Mouse (Mus musculus): ENCODE measurements around the gene Pirb. TPM values are rescaled to one million over a fixed set of nuclear protein-coding genes. Genes with fewer than 3 reads are reported as not detected.

Pirb gene
- polyA plus RNA-seq, 1 experiment from 2014 or later: 1.1 TPM

DNA sequence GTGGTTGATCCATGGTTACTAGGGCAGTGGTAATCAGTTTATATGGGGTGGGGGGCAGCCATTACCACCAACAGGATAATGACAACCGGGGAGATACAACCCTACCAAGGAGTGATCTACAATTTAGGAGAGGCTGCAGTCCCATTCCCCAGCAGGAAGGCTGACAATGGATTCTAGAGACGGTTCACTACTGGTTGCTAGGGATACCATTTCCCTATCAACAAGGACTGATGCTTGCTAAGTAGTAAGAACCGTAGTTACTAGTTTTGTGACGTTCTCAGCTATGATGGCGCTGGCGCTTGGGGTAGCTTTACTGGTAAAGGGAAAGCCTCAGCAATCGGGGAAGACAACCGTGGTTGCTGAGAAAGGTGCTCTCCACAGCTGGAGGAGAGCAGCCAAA lies 35.5 kb downstream of the Pirb start:
- H3K27me3 ChIP-seq (replicated peaks): no peaks in the 10 kb centered on the region
- no peak overlapping the region for H3K27ac ChIP-seq
- no peak overlapping the region for H3K9ac ChIP-seq
- H3K36me3 ChIP-seq: peaks cover 14% of the 10 kb centered on the region; the same call in 1 of the 2 replicates
- no peak overlapping the region for H3K4me2 ChIP-seq (replicated peaks)
- H3K9me3 ChIP-seq: no peaks in the 10 kb centered on the region
- no peaks in the 10 kb centered on the region for H3K4me1 ChIP-seq (replicated peaks)
- WGBS: 89% methylated on average over 8 of the region's 8 CpGs
- H3K4me3 ChIP-seq (replicated peaks): no peak overlapping the region
- no peak for ATAC-seq

GRCm38 (mm10) chr7:3683908-3684550 lies 36.2 kb downstream of the Pirb start:
- no peaks in the 10 kb centered on the region for H3K27me3 ChIP-seq (replicated peaks)
- WGBS: 84% methylated on average over 10 of the region's 10 CpGs
- H3K36me3 ChIP-seq: peaks cover 14% of the 10 kb centered on the region; the same call in 1 of the 2 replicates
- no peaks in the 10 kb centered on the region for H3K4me1 ChIP-seq (replicated peaks)
- H3K27ac ChIP-seq: no peak overlapping the region
- no peak overlapping the region for H3K4me2 ChIP-seq (replicated peaks)
- H3K4me3 ChIP-seq (replicated peaks): no peak overlapping the region
- H3K9me3 ChIP-seq: no peaks in the 10 kb centered on the region
- H3K9ac ChIP-seq: no peak overlapping the region
- no peak for ATAC-seq

GRCm38 (mm10) chr7:3677342-3677741 lies 42.8 kb downstream of the Pirb start, which contains the start of gene Tmc4:
Gene Tmc4 (minus strand): TSS chr7:3677553.
- ATAC-seq: peak; percentile 88
- 0 out of 2 replicates have a peak, but pooled peaks cover 2% of the 10 kb centered on the region for H3K36me3 ChIP-seq
- H3K27ac ChIP-seq: peak within 1 kb of the TSS; percentile 71
- peak within 1 kb of the TSS; percentile 39 for H3K4me3 ChIP-seq (replicated peaks)
- no peaks in the 10 kb centered on the region for H3K9me3 ChIP-seq
- peak within 1 kb of the TSS; percentile 49 for H3K9ac ChIP-seq
- 47% methylated on average over 9 of the region's 9 CpGs for WGBS
- no peaks in the 10 kb centered on the region for H3K4me1 ChIP-seq (replicated peaks)
- H3K27me3 ChIP-seq (replicated peaks): no peaks in the 10 kb centered on the region
- peak within 1 kb of the TSS; percentile 55 for H3K4me2 ChIP-seq (replicated peaks)

- H3K36me3 ChIP-seq: 0 out of 2 replicates have a peak, but pooled peaks cover 2% of the 10 kb centered on the region
- no peaks in the 10 kb centered on the region for H3K4me1 ChIP-seq (replicated peaks)
- H3K9me3 ChIP-seq: no peaks in the 10 kb centered on the region
- 67% methylated on average over 12 of the region's 12 CpGs for WGBS
- peak overlapping the region; percentile 55 for H3K4me2 ChIP-seq (replicated peaks)
- H3K9ac ChIP-seq: peak overlapping the region; percentile 49
- H3K4me3 ChIP-seq (replicated peaks): peak overlapping the region; percentile 39
- H3K27ac ChIP-seq: peak overlapping the region; percentile 62
- peak; percentile 60 for ATAC-seq
- no peaks in the 10 kb centered on the region for H3K27me3 ChIP-seq (replicated peaks)
Measured at GRCm38 (mm10) chr7:3676371-3676770, 43.8 kb downstream of the Pirb start.

- Histone ChIP-seq H3K4me3 (replicated peaks) (no peak overlapping the region), H3K36me3 (peaks cover 8% of the 10 kb centered on the region), H3K27me3 (replicated peaks) (no peaks in the 10 kb centered on the region), H3K27ac (no peak overlapping the region), H3K4me1 (replicated peaks) (no peaks in the 10 kb centered on the region), H3K9me3 (no peaks in the 10 kb centered on the region), H3K4me2 (replicated peaks) (no peak overlapping the region), H3K9ac (no peak overlapping the region)
- ATAC-seq: no peak
- 79% methylated on average over 3 of the region's 3 CpGs for WGBS
Measured at GRCm38 (mm10) chr7:3675228-3675548, 45.0 kb downstream of the Pirb start.

DNA sequence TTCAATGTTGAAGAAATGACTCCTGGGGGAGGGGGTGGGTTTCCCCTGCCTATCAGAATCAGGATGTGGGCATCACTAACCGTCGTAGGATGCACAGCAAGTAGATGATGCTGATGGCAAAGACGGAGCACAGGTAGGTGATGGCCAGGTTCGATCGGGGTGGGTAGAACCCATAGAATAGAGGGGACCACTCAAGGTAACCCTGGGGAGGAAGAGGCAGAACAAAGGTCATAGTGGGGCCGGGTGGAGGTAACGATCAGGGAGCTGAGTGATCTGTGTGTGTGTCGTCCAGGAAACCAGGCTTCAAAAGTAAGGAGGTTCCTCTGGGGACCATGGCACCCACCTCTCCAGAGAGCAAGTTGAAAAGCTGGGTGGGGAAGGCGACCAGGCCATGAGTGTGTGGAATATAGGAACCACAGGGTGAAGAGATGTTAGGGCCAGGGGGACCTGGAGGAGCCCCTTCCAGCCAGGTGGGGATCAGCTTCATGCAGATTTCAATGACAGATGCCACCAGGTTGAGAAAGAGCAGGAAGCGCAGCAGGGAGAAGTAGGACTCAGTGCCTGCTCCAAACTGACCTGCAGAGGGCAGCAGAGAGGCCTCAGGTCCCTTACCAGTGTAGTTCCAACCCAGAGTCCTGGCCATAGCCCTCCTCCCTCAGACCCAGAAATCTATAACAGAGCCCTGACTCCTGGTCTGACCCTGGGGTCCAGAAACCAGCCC lies 45.5 kb downstream of the Pirb start:
- peak; percentile 65 for ATAC-seq
- Histone ChIP-seq H3K9ac (no peak overlapping the region), H3K27me3 (replicated peaks) (no peaks in the 10 kb centered on the region), H3K4me1 (replicated peaks) (no peaks in the 10 kb centered on the region), H3K27ac (no peak overlapping the region), H3K4me3 (replicated peaks) (no peak overlapping the region), H3K36me3 (peaks cover 8% of the 10 kb centered on the region), H3K4me2 (replicated peaks) (no peak overlapping the region), H3K9me3 (no peaks in the 10 kb centered on the region)
- WGBS: 69% methylated on average over 10 of the region's 10 CpGs

- peak overlapping the region; percentile 49 for H3K4me2 ChIP-seq (replicated peaks)
- WGBS: 19% methylated on average over 14 of the region's 14 CpGs
- H3K4me1 ChIP-seq (replicated peaks): peaks cover 19% of the 10 kb centered on the region
- peak overlapping the region; percentile 16; the same call in 1 of the 2 replicates for H3K9ac ChIP-seq
- peaks cover 21% of the 10 kb centered on the region for H3K36me3 ChIP-seq
- H3K27ac ChIP-seq: peak overlapping the region; percentile 51
- H3K27me3 ChIP-seq (replicated peaks): no peaks in the 10 kb centered on the region
- ATAC-seq: peak; percentile 44
- peak overlapping the region; percentile 17 for H3K4me3 ChIP-seq (replicated peaks)
- H3K9me3 ChIP-seq: no peaks in the 10 kb centered on the region
Measured at GRCm38 (mm10) chr7:3666921-3667391, 53.2 kb downstream of the Pirb start.

- H3K27me3 ChIP-seq (replicated peaks): no peaks in the 10 kb centered on the region
- peak; percentile 98 for ATAC-seq
- peak within 1 kb of the TSS; percentile 76 for H3K4me3 ChIP-seq (replicated peaks)
- H3K27ac ChIP-seq: peak within 1 kb of the TSS; percentile 92
- peak within 1 kb of the TSS; percentile 79 for H3K4me2 ChIP-seq (replicated peaks)
- H3K9me3 ChIP-seq: no peaks in the 10 kb centered on the region
- H3K36me3 ChIP-seq: peaks cover 27% of the 10 kb centered on the region
- peak within 1 kb of the TSS; percentile 83 for H3K9ac ChIP-seq
- WGBS: 2% methylated on average over 45 of the region's 45 CpGs
- H3K4me1 ChIP-seq (replicated peaks): peaks cover 19% of the 10 kb centered on the region
Measured at GRCm38 (mm10) chr7:3665215-3666114, 54.7 kb downstream of the Pirb start, which contains the start of gene Leng1. Gene Leng1 (minus strand): TSS chr7:3665840.

DNA sequence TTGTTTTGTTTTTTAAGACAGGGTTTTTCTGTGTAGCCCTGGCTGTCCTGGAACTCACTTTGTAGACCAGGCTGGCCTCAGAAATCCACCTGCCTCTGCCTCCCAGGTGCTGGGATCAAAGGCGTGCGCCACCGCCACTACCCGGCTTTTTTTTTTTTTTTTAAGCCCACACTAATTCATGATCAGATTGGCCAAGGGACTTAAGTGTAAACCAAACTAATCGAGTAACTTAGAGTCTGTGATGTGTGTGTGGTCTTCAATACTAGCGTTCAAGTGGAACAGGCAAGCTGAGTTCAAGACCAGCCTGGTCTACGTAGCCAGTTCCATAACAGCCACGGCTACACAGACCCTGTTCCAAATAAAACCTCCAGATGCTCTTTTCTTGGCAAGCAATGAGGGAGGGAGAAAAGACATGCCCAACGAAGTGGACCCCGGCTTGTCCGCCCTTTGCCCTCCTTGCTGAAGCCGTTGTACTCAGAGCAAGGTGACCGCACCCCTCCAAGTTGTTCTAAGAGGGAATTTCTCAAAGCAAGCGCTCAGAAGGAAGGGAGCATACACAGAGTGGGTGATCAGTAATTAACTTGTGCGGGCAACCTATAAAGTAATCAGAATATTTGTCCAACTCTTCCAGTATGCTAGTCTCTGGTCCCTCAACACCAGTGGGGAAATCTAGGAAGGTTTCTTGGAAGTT lies 55.5 kb downstream of the Pirb start:
- ATAC-seq: peak; percentile 65
- no peaks in the 10 kb centered on the region for H3K9me3 ChIP-seq
- peak overlapping the region; percentile 79 for H3K4me2 ChIP-seq (replicated peaks)
- WGBS: 27% methylated on average over 15 of the region's 15 CpGs
- H3K4me3 ChIP-seq (replicated peaks): peak overlapping the region; percentile 76
- H3K27me3 ChIP-seq (replicated peaks): no peaks in the 10 kb centered on the region
- peak overlapping the region; percentile 83 for H3K9ac ChIP-seq
- H3K36me3 ChIP-seq: peaks cover 35% of the 10 kb centered on the region
- H3K4me1 ChIP-seq (replicated peaks): peaks cover 19% of the 10 kb centered on the region
- peak overlapping the region; percentile 92 for H3K27ac ChIP-seq
